Mouse (Mus musculus): ENCODE measurements around the gene Tacr2.

The Tacr2 gene

GRCm38 (mm10) chr10:62300006-62300827, 48.0 kb downstream of the Tacr2 start:
- DNase-seq (ENCODE audit: low read depth, low spot score): peak; percentile 62

GRCm38 (mm10) chr10:62305090-62305489, 52.9 kb downstream of the Tacr2 start:
- no peak for DNase-seq (ENCODE audit: low read depth, low spot score)

- DNase-seq (ENCODE audit: low read depth, low spot score): no peak
Measured at GRCm38 (mm10) chr10:62306483-62306882, 54.2 kb downstream of the Tacr2 start.

- DNase-seq (ENCODE audit: low read depth, low spot score): no peak
Measured at GRCm38 (mm10) chr10:62308896-62309491, 56.8 kb downstream of the Tacr2 start.

GRCm38 (mm10) chr10:62309593-62309992, 57.4 kb downstream of the Tacr2 start:
- no peak for DNase-seq (ENCODE audit: low read depth, low spot score)

GRCm38 (mm10) chr10:62310259-62311039, 58.2 kb downstream of the Tacr2 start:
- no peak for DNase-seq (ENCODE audit: low read depth, low spot score)

- peak; percentile 17 for DNase-seq (ENCODE audit: low read depth, low spot score)
Measured at GRCm38 (mm10) chr10:62311464-62311863, 59.2 kb downstream of the Tacr2 start.

GRCm38 (mm10) chr10:62313140-62313539, 60.9 kb downstream of the Tacr2 start:
- DNase-seq (ENCODE audit: low read depth, low spot score): no peak

GRCm38 (mm10) chr10:62313885-62314424, 61.7 kb downstream of the Tacr2 start:
- DNase-seq (ENCODE audit: low read depth, low spot score): no peak
